Mouse (Mus musculus) leukemia stem cell, adult 10-12 weeks (primary cell): ENCODE measurements around the gene Cd8b1. TPM values are rescaled to one million over a fixed set of nuclear protein-coding genes. Genes with fewer than 3 reads are reported as not detected.

Experiments used
- polyA plus RNA-seq: library from polyadenylated mRNA; stranded (reverse); fragments of >175 nt; gene quantifications from 2 replicates; pipeline ENCODE4 v1.2.3, GENCODE M21; 2012; ENCODE audit warnings: low replicate concordance

The Cd8b1 gene
- polyA plus RNA-seq: 0.43 and 0.47 TPM in 2 replicates

DNA sequence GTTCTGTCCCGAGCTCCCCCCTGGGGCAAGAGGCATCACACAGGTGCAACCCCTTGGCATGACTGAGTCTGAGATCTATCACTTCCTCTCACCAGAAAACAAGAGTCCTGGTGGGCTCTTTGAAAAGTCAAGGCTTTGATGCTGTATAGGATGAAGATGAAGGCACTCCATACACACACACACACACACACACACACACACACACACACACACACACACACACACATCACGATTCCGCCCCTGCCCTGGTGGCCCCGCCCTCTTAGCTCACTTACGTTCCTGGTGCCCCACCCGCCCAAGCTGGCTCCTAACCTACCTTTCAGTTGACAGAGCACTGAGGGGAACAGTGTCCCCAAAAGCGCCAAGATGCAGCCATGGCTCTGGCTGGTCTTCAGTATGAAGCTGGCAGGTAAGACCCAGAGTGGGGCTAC is at the start of gene Cd8b1:
TSS of gene Cd8b1 (plus strand) at position 298 of the 431 bp plus-strand sequence.

DNA sequence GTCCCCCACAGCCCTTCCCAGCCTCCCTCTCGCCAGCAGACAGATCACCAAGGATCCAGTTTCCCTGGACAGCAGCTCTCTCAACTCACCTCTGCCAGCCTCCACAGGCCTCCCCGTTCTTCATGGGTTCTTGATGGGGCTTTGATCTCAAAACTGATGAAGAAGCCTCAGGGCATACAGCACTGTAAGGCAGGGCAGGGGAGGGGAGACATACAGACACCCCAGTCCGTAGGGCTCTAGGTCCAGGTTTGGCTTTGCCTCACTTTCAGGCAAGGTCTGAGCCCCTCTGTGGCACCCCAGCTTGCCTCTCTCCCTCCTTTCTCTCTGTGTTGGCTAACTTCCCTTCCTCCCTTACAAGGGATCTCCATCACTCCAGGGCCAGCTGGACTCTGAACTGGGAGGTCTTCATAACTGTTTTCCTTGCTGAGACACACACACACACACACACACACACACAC is 733 bp upstream of the Cd8b1 start, which contains the start of gene Smyd1:
TSS of gene Smyd1 (minus strand) at position 408 of the 458 bp plus-strand sequence.

DNA sequence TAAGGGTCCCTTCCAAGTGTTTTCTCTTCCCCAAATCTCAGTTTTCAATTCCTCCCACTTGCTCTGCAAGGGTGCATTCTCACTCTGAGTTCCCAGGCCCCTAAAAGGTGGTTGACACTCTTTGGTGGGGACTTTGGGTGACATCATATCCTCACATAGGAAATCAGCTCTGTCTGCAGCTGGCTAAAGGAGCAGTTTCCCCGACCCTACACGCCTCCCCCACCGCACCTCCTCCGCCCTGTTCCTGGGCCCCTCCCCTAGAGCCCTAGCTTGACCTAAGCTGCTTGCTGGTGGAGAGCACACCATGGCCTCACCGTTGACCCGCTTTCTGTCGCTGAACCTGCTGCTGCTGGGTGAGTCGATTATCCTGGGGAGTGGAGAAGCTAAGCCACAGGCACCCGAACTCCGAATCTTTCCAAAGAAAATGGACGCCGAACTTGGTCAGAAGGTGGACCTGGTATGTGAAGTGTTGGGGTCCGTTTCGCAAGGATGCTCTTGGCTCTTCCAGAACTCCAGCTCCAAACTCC is 50.7 kb downstream of the Cd8b1 start, which contains the start of gene Cd8a:
TSS of gene Cd8a (plus strand) at position 179 of the 527 bp plus-strand sequence.

Other genes with a start within 250 kb of the Cd8b1 start
- gene Thnsl2, start 178.3 kb upstream of the Cd8b1 start, polyA plus RNA-seq: not detected in 2 replicates
- not detected in 2 replicates for gene Fabp1, start 123.0 kb upstream of the Cd8b1 start, polyA plus RNA-seq
- 38.3 and 56.9 TPM in 2 replicates for gene Krcc1, start 51.1 kb upstream of the Cd8b1 start, polyA plus RNA-seq
- gene Smyd1, start 555 bp upstream of the Cd8b1 start, polyA plus RNA-seq: 0.38 TPM in 1 of 2 replicates, not detected in the other
- gene Cd8a, start 50.6 kb downstream of the Cd8b1 start, polyA plus RNA-seq: 0.65 and 0.83 TPM in 2 replicates
- gene Rmnd5a, start 117.8 kb downstream of the Cd8b1 start, polyA plus RNA-seq: 4.7 and 6.3 TPM in 2 replicates
- 15.6 and 21.8 TPM in 2 replicates for gene Rnf103, start 171.1 kb downstream of the Cd8b1 start, polyA plus RNA-seq
- gene Chmp3, start 221.0 kb downstream of the Cd8b1 start, polyA plus RNA-seq: 6.6 and 26.9 TPM in 2 replicates